Mouse (Mus musculus): ENCODE measurements at regions not wholly inside any gene's neighbourhood (a gene's known extent, or its start where the extent isn't known, plus 50 kb on each side); places are given as distances from the start of the nearest gene placed in this dataset.

- TF ChIP-seq CTCF (IDR thresholded peaks at IDR 0.05; ENCODE audit: insufficient read depth, low read length) = no peak
- no peak for TF ChIP-seq POLR2A (IDR thresholded peaks at IDR 0.05; ENCODE audit: borderline replicate concordance, extremely low read depth, low read depth, low read length)
Observed at GRCm38 (mm10) chr15:93655743-93656142, 60.1 kb upstream of the Prickle1 start.

All from lung, adult 2 months (tissue).